Mouse (Mus musculus) olfactory bulb, adult 2 months (tissue): ENCODE results near the gene Serpina11.

Experiments used
- CTCF ChIP-seq: fragments of 200-500 bp; IDR thresholded peaks from 2 replicates; pipeline ENCODE4 v1.5.1; 2012; ENCODE audit warnings: low read depth, mild to moderate bottlenecking, low read length, moderate library complexity; ENCODE audit not compliant: insufficient read depth
- POLR2A ChIP-seq: fragments of 200-500 bp; IDR thresholded peaks from 2 replicates; pipeline ENCODE4 v1.6.1; 2012; ENCODE audit warnings: mild to moderate bottlenecking, low read depth, low read length, moderate library complexity; ENCODE audit not compliant: insufficient read depth

- no peak for TF ChIP-seq CTCF
- TF ChIP-seq POLR2A, result no peak
Observed at GRCm38 (mm10) chr12:103962337-103962736, 27.4 kb downstream of the Serpina11 start.
